Mouse (Mus musculus) 416B (cell line): ENCODE results near the gene Nav1.

ENCODE experiments used
- DNase-seq: peaks from one replicate; pipeline ENCODE4 v3.0.0; 2011; ENCODE audit warnings: low read depth

The Nav1 gene

GRCm38 (mm10) chr1:135581001-135581400 is 26.1 kb downstream of the Nav1 start:
- DNase-seq, result no peak

DNA sequence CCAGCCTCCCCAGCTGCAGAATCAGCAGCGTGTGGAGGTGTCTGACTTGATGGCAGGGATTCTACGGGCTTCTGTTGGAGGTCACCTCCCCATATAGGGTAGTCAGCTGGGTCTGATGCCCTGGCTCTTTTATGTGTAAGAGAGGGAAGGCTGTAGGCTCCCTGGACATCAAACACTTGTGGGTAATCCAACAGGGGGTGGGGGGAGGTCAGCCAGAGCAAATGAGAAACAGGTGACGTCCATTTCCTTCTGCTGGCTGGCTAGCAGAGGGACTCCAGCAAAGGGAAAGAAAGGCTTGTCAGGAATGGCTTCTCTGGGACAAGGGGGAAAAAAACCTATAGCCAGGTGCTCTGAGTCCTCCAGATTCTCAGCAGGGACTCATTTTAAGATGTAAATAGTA is 28.0 kb downstream of the Nav1 start:
- no peak for DNase-seq

DNA sequence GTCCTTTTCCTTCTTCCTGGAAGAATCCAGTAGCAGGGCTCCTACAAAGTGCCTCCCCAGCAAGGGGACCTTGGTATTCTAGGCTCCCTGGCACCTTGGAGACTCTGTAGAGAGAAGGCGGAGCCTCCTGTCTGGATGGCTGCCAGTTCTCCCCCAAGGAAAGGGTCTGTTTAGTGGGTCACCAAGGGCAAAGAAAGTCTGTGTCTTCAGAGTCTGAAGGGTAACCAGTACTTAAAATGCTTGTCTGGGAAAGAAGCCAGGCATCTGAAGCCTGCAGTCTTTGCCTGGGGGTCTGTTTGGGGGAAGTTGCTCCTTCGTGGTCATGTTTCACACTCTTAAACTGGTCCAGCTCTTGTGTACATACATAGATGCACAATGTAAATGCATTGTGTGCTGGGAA is 29.3 kb downstream of the Nav1 start:
- no peak for DNase-seq

GRCm38 (mm10) chr1:135575393-135575792 is 31.7 kb downstream of the Nav1 start:
- no peak for DNase-seq

DNA sequence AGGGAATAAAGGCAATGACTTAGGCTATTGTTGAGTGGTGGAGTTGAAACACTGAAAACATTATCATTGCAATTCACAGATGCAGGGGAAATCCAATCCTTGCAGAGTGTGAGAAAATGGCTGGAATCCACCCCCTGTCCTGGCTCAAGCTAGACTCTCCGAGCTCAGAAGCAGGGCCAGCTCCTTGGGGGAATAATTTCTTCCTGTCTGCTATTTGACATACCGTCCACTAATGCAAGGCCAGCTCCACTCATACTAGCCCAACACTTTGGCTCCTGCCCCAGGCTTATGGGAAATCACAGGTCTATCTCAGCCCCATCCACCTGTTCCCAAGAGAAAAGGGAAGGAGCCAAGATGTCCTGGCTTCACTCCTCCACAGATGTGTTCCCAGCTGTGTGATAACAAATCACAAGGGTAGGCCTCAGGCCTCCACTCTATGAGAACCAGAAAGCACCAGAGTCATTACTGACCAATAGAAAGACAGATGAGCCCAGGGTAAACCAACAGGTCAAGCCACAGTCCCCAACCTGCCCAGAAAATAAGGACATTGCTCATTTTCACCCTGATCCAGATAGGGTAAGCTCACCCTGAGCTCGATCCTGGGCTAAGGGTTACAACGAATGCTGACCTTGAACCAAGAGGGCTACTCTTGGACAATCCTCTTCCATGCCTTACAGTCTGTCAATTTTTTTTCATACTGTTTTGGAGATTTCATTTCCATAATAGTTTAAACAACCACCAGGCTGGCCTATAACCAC is 32.5 kb downstream of the Nav1 start:
- DNase-seq, result no peak

GRCm38 (mm10) chr1:135572139-135572892 is 34.8 kb downstream of the Nav1 start:
- no peak for DNase-seq

DNA sequence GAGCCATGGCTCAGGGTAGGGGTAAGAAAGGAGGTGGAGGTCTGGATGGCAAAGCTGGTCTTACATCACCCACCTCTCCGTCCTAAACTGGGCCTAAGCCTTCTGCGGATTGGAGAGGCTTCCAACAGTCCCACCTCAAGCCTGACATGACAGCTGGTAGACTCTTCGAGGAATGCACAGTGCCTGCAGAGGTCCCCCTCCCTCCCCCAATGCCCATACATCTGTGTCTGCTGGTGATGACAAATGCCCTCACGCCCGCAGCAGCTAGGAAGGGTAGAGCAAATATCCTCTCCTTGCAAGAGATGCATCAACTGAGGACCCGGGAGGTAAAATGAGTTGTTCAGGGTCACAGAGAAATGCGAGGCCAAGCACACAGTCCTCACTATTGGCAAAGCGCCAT is 39.0 kb downstream of the Nav1 start:
- no peak for DNase-seq

GRCm38 (mm10) chr1:135566611-135567010 is 40.5 kb downstream of the Nav1 start:
- DNase-seq, result no peak

GRCm38 (mm10) chr1:135565775-135566174 is 41.3 kb downstream of the Nav1 start:
- no peak for DNase-seq

GRCm38 (mm10) chr1:135564660-135565519 is 42.2 kb downstream of the Nav1 start:
- no peak for DNase-seq

DNA sequence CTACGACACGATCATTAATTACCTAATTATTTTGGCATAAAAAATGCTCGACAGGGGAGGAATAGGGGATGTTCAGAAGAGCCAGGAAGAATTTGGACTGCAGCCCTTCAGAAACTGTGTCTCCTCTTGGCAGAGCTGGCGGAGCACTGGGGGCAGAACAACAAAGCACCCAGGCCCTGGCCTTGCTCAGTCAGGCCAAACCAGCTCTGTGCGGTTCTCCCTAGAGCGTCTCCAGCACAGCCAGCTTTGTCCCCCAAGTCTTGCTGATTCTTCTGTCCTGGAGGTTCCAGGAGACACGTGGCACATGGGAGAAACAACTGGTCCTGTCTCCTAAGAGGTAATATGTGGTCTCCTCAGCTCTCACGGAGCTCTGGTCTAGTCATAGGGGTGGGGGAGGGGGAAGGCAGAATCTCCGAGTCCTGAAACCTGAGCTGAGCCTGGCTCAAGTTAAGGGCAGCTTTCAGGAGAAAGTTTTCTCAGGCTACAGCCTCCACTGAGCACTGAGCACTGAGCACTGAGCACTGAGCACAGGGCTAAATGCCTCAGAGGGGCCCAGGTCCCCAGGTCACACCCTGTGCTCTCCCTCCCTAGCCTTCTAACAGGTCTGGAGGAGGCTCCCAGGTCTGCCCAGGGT is 43.2 kb downstream of the Nav1 start:
- no peak for DNase-seq

GRCm38 (mm10) chr1:135562982-135563650 is 44.0 kb downstream of the Nav1 start:
- DNase-seq, result no peak

DNA sequence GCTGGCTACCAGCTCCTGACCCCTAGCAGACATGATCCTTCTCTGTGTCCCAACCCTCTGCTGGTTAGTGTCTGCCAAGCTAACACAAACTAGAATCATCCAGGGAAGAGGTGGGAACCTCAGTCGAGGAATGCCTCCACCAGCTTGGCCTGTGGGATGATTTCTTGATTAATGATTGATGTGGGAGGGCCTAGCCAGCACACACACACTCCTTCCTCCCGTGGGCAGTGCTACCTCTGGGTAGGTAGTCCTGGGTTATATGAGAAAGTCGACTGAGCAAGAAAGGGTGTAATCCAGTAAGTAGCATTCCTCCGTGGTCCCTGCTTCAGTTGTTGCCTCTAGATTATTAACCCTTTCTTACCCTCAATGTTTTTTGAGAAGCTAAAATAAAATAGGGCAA is 45.0 kb downstream of the Nav1 start:
- DNase-seq, result no peak

DNA sequence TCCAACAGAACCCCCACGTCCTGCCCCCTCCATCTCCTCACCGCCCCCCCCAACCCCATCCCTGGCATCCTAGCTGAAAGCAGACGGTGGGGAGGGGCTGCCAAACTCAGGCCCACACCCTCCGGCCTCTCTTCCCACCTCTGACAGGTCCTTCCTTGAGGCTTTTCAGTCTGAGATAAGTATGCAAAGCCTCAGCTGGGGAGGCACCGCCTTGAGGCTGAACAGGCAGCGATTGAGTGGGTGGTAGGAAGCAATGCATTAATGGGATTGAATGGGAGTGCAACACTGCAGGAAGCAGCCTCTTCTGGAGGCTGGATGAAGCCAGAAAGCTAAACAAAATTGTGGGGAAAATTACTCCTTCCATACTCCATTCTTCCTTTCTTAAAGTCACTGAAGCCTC is 45.8 kb downstream of the Nav1 start:
- no peak for DNase-seq

- DNase-seq, result no peak
These were observed 49.1 kb downstream of the Nav1 start for GRCm38 (mm10) chr1:135557976-135558375.

DNA sequence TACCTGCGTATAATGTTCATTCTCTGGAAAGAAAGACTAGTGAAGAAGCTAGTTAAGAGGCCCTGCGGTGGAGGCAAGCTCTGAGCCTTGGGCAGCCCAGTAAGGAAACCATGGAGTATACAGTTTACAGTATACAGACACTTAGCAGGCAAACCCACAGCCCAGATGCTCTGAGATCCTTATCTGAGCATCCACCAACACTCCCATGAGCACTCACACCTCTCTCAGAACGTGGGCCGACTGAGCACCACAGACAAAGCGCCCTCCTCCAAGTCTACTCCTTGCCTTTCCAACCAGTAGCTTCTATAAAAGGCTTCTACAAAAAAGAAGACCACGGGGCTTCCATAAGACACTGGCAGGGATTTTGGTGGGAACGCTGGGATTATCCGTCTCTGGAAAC is 51.2 kb downstream of the Nav1 start:
- DNase-seq, result no peak

GRCm38 (mm10) chr1:135554632-135555260 is 52.3 kb downstream of the Nav1 start:
- peak; percentile 86 for DNase-seq

DNA sequence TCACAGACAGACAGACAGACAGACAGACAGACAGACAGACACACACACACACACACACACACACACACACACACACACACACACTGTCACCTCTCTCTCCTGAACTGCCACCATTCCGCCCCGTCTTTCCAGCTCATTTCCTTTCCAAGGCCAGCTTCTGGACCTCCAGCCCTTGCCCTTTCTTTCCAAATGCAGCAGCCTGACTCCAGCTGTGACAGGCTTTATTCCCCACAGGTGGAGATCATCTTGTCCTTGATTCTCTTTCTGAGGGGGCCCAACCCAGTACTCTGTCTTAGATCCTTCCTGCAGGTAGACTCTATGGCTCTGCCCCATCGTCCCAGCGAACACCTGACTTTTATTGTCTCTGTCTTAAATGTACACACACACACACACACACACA is 53.5 kb downstream of the Nav1 start:
- DNase-seq, result no peak

DNA sequence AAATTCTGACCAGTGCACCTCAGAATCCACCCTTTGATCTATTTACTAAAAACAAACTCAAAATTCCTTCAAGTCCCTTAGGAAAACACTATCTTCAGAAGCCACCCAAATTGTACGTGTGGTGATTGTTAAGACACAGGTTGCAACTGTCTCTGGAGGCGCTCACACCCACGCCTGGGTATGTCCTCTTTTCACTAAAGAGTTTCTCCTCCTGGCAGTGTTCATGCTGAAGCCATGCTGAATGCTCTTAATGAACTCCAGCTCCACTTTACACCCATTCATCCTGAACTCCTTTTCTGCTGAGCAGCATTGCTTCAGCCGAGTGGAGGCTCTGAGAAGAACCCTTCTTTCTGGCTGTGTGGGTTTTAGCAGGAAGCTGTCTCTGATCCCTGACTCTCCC is 53.9 kb downstream of the Nav1 start:
- peak; percentile 33 for DNase-seq

GRCm38 (mm10) chr1:135550886-135551285 is 56.2 kb downstream of the Nav1 start:
- no peak for DNase-seq

DNA sequence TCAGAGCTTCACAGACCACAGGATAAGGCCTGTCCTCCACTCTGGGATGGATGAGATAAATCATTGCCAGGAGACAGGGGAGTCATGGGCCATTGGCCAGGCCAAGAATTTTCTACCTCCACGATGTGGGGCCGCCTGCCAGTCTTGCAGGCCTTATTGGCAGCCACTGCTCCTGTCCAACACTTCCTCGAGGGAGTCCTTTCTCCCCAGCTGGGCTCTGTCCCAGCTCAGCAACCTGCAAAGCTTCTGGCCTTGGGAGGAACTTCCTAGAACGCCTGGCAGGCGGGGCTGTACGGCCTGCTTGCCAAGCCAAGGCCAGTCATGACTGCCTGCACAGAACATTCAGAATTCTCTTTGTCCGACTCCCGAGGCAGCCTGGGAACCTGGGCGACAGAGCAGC is 58.3 kb downstream of the Nav1 start:
- no peak for DNase-seq
